Comparison of ENCODE assay signal across 14 mouse cellular contexts in the genomic region with DNA sequence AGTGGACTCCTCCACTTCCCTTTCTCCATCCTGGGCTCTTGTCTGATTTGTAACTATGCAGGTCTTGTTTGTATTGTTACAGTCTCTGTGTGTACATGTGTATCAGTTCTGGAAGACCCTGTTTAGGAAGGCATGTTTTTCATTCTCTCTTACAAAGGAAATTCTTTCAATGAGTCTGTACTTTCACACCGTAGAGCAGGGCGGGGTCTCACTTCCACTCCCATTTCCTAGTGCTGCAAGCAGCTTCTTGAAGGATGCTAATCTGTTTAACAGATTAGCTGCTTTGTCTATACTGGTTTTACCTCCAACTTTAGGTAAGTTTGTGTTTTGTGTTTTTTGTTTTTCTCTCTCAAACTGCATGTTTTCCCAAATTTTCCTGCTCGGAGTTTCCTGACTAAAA.
"Had no signal": no experiment of that assay in that cellular context is flagged by ENCODE, and none has a peak within 500 bp of the region (broad histone marks: within the 10 kb centered on the region; RNA-seq: fewer than 3 reads in every experiment).

No protein-coding gene starts in this region.

- H3K9me3 ChIP-seq: limb, embryonic 13.5 days; liver, embryonic 15.5 days; midbrain, embryonic 13.5 days; neural tube, embryonic 15.5 days had no signal

- H3K4me3 ChIP-seq: layer of hippocampus, adult 2 months; limb, embryonic 13.5 days; liver, embryonic 15.5 days; midbrain, embryonic 13.5 days; neural tube, embryonic 15.5 days had no signal

- H3K27ac ChIP-seq: kidney, postnatal 0 days; layer of hippocampus, adult 2 months; limb, embryonic 13.5 days; liver, embryonic 15.5 days; midbrain, embryonic 13.5 days; neural tube, embryonic 15.5 days had no signal

- H3K36me3 ChIP-seq: limb, embryonic 13.5 days; liver, embryonic 15.5 days; midbrain, embryonic 13.5 days; neural tube, embryonic 15.5 days had no signal

- H3K27me3 ChIP-seq: limb, embryonic 13.5 days had no signal

- H3K4me2 ChIP-seq: limb, embryonic 13.5 days; liver, embryonic 11.5 days; liver, embryonic 15.5 days; lung, embryonic 14.5 days; midbrain, embryonic 13.5 days; neural tube, embryonic 15.5 days had no signal

- H3K9ac ChIP-seq: limb, embryonic 13.5 days; liver, embryonic 15.5 days; lung, embryonic 14.5 days; midbrain, embryonic 13.5 days; neural tube, embryonic 15.5 days had no signal

- DNase-seq: kidney, adult 8-10 months; left cerebral cortex, postnatal 4 days; lung, embryonic 14.5 days; lung, postnatal 14 days; right cerebral cortex, adult 18-20 months; right cerebral cortex, postnatal 25 days; thymus, postnatal 4 days had no signal

- ATAC-seq: midbrain, embryonic 13.5 days had no signal
